Mouse (Mus musculus): ENCODE results near the gene Slco4c1. TPM values are rescaled to one million over a fixed set of nuclear protein-coding genes. Genes with fewer than 3 reads are reported as not detected.
A peak's percentile ranks its signal among the peaks of the same experiment; 100 is the strongest.

Slco4c1 gene
- 0.31 and 0.52 TPM in 2 replicates for polyA plus RNA-seq (2014; fragmentation: Nextera tagmentation; extraction: Ambion mirVana)

DNA sequence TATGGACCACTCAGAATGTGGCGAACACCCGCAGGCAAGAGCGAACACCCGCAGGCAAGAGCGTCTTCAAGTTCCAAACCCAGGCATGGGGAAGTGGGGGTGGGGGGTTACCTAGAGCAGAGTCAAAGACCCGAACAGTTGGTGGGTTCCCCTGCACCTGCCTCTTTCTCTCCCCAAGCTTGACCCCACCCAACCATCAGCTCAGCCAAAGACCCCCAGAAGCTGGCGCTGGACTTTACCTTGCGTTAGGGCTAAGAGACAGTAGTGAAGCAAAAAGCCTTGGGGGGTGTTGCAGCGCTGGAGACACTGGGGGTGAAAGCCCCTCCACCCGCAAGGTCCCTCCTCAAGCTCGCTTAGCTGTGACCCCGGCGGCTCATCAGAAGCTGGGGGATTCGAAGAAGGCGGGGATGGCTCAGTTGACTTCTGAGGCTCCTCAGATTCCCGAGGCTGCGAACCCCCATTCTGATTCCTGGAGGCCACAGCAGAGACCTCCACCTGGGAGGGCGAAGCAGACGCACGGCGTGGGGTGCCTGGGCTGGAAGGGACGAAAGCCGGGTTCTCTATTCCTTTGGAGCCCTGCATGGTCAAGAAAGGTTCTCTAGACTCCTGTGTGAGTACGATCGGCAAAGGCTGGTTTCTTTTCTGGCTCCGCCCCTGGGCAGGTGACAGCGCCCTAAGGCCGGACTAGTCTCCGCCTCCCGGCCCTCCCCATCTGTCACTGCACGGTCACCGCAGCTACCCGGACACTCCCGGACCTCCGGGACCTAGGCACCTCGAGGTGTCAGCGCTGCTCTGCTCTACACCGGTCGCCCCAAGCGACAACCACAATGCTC lies at the start of gene Slco4c1:
TSS of gene Slco4c1 (minus strand) at position 644 of the 833 bp plus-strand sequence.
- H3K4me3 ChIP-seq (ENCODE audit: low read depth, low read length), result peak within 1 kb of the TSS; percentile 41
- H3K9ac ChIP-seq (replicated peaks; ENCODE audit: low read length), result peak within 1 kb of the TSS; percentile 5; the same call in 1 of the 2 replicates
- DNase-seq (ENCODE audit: low spot score), result peak; percentile 8
- H3K9me3 ChIP-seq (replicated peaks; ENCODE audit: control insufficient read depth, low read length), result no peaks in the 10 kb centered on the region
- H3K4me2 ChIP-seq (ENCODE audit: low read depth, low read length), result peak within 1 kb of the TSS; percentile 85
- peaks cover 2% of the 10 kb centered on the region; the same call in 1 of the 2 replicates for H3K4me1 ChIP-seq (ENCODE audit: control insufficient read depth, insufficient read depth, low read length)
- 1% methylated on average over 40 of the region's 40 CpGs for WGBS
- ATAC-seq (replicated peaks; ENCODE audit: insufficient number of reproducible peaks, low FRiP score, low TSS enrichment, low read depth), result peak; percentile 84
- no peak within 1 kb of the TSS for H3K27ac ChIP-seq (replicated peaks; ENCODE audit: low read depth, low read length)
- no peaks in the 10 kb centered on the region for H3K36me3 ChIP-seq (replicated peaks; ENCODE audit: control insufficient read depth, insufficient read depth, low read depth, low read length)
- peaks cover 4% of the 10 kb centered on the region; the same call in 1 of the 2 replicates for H3K27me3 ChIP-seq (ENCODE audit: control insufficient read depth, insufficient read depth, low read length)

DNA sequence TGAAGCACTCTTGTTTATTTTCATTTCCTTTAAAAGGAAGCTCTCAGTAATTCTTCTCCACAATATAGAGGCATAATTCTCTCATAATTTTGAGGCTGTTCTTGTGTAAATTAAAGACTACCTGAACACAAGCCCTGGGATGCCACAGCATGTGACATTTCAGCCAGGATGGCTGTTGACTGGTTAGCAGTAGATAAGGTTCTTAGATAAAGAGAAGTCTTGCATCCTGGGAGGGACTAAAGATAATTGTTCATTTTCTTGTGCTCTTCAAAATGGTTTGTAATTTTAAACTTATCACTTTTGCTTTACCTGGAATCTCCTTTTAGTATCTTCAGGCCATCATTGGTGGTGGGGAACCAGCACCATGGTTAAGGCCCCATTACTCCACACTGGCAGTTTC lies 45.4 kb upstream of the Slco4c1 start:
- H3K36me3 ChIP-seq (replicated peaks; ENCODE audit: control insufficient read depth, insufficient read depth, low read depth, low read length), result no peaks in the 10 kb centered on the region
- H3K27ac ChIP-seq (replicated peaks; ENCODE audit: low read depth, low read length), result no peak overlapping the region
- no peaks in the 10 kb centered on the region for H3K4me1 ChIP-seq (ENCODE audit: control insufficient read depth, insufficient read depth, low read length)
- no peak overlapping the region for H3K4me3 ChIP-seq (ENCODE audit: low read depth, low read length)
- no peak overlapping the region for H3K9ac ChIP-seq (replicated peaks; ENCODE audit: low read length)
- H3K4me2 ChIP-seq (ENCODE audit: low read depth, low read length), result no peak overlapping the region
- no peaks in the 10 kb centered on the region for H3K9me3 ChIP-seq (replicated peaks; ENCODE audit: control insufficient read depth, low read length)
- H3K27me3 ChIP-seq (ENCODE audit: control insufficient read depth, insufficient read depth, low read length), result no peaks in the 10 kb centered on the region
- ATAC-seq (replicated peaks; ENCODE audit: insufficient number of reproducible peaks, low FRiP score, low TSS enrichment, low read depth) (no peak), DNase-seq (ENCODE audit: low spot score) (no peak)

DNA sequence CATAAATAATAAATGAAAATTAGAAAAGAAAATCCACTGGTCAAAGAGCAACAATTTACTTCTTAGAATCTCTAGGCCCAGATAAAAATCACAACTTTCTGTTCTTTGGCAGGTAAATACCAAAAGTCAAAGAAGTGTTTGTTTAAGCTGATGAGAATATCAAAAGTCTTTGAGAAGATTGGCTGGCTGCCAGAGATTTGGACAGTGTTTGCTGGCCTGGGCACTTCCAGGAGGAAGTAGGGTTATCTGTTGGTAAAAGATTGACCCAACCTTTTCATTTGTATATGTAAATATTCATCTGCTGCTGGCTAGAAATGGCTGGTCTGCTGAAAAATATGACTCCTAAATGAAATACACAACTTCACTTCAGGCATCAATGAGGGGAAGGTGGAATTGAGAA lies 11.8 kb upstream of the Slco4c1 start:
- Histone ChIP-seq H3K4me2 (ENCODE audit: low read depth, low read length) (no peak overlapping the region), H3K27me3 (ENCODE audit: control insufficient read depth, insufficient read depth, low read length) (no peaks in the 10 kb centered on the region), H3K9me3 (replicated peaks; ENCODE audit: control insufficient read depth, low read length) (no peaks in the 10 kb centered on the region), H3K36me3 (replicated peaks; ENCODE audit: control insufficient read depth, insufficient read depth, low read depth, low read length) (no peaks in the 10 kb centered on the region), H3K27ac (replicated peaks; ENCODE audit: low read depth, low read length) (no peak overlapping the region), H3K4me1 (ENCODE audit: control insufficient read depth, insufficient read depth, low read length) (no peaks in the 10 kb centered on the region), H3K4me3 (ENCODE audit: low read depth, low read length) (no peak overlapping the region), H3K9ac (replicated peaks; ENCODE audit: low read length) (no peak overlapping the region)
- ATAC-seq (replicated peaks; ENCODE audit: insufficient number of reproducible peaks, low FRiP score, low TSS enrichment, low read depth) (no peak), DNase-seq (ENCODE audit: low spot score) (no peak)

DNA sequence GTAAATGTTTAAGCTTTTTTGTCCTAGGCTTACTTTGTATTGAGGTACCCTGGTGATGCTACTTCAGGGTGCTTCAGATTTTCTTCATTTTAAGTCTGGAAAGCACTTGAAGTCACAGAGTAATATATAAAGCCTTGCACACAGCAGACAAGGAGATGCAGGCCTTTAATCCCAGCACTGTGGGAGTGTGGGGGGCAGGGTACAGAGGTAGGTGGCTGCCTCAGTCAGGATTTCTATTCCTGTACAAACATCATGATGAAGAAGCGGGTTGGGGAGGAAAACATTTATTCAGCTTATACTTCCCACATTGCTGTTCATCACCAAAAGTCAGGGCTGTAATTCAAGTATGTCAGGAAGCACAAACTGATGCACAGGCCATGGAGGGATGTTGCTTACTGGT lies 6.6 kb upstream of the Slco4c1 start:
- 84% methylated on average over 1 of the region's 1 CpGs for WGBS

DNA sequence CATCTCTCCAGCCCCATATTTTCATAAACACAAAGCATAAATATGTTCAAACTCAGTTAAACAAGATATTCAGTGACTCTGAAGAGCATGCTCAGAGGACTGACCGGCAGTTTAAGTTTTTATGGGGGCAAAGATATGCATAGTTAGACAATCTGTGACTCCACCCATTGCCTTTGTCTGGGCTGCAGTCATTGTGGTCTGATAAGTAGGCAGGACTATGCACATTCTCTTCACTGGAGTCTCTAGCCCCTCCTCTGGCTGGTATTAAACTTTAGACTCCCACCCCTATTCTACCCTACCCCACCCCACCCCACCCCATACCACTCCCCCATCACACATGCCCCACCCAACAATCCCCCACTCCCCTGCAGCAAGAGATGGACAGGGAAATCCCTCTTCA lies 4.1 kb upstream of the Slco4c1 start:
- ATAC-seq (replicated peaks; ENCODE audit: insufficient number of reproducible peaks, low FRiP score, low TSS enrichment, low read depth) (no peak), DNase-seq (ENCODE audit: low spot score) (no peak)
- no peak overlapping the region for H3K4me3 ChIP-seq (ENCODE audit: low read depth, low read length)
- no peaks in the 10 kb centered on the region for H3K9me3 ChIP-seq (replicated peaks; ENCODE audit: control insufficient read depth, low read length)
- no peaks in the 10 kb centered on the region for H3K36me3 ChIP-seq (replicated peaks; ENCODE audit: control insufficient read depth, insufficient read depth, low read depth, low read length)
- H3K9ac ChIP-seq (replicated peaks; ENCODE audit: low read length), result no peak overlapping the region
- no peak overlapping the region for H3K4me2 ChIP-seq (ENCODE audit: low read depth, low read length)
- peaks cover 2% of the 10 kb centered on the region; the same call in 1 of the 2 replicates for H3K4me1 ChIP-seq (ENCODE audit: control insufficient read depth, insufficient read depth, low read length)
- WGBS, result 86% methylated on average over 1 of the region's 1 CpGs
- H3K27ac ChIP-seq (replicated peaks; ENCODE audit: low read depth, low read length), result no peak overlapping the region
- H3K27me3 ChIP-seq (ENCODE audit: control insufficient read depth, insufficient read depth, low read length), result peaks cover 4% of the 10 kb centered on the region; the same call in 1 of the 2 replicates

More for the DNA sequence above, 6.6 kb upstream of the Slco4c1 start:
- no peaks in the 10 kb centered on the region for H3K36me3 ChIP-seq (replicated peaks; ENCODE audit: control insufficient read depth, insufficient read depth, low read depth, low read length)
- no peak overlapping the region for H3K9ac ChIP-seq (replicated peaks; ENCODE audit: low read length)
- no peak overlapping the region for H3K4me2 ChIP-seq (ENCODE audit: low read depth, low read length)
- no peaks in the 10 kb centered on the region for H3K9me3 ChIP-seq (replicated peaks; ENCODE audit: control insufficient read depth, low read length)
- no peak overlapping the region for H3K4me3 ChIP-seq (ENCODE audit: low read depth, low read length)
- no peaks in the 10 kb centered on the region for H3K27me3 ChIP-seq (ENCODE audit: control insufficient read depth, insufficient read depth, low read length)
- no peak overlapping the region for H3K27ac ChIP-seq (replicated peaks; ENCODE audit: low read depth, low read length)
- no peak for DNase-seq (ENCODE audit: low spot score)
- no peak for ATAC-seq (replicated peaks; ENCODE audit: insufficient number of reproducible peaks, low FRiP score, low TSS enrichment, low read depth)
- H3K4me1 ChIP-seq (ENCODE audit: control insufficient read depth, insufficient read depth, low read length), result no peaks in the 10 kb centered on the region

DNA sequence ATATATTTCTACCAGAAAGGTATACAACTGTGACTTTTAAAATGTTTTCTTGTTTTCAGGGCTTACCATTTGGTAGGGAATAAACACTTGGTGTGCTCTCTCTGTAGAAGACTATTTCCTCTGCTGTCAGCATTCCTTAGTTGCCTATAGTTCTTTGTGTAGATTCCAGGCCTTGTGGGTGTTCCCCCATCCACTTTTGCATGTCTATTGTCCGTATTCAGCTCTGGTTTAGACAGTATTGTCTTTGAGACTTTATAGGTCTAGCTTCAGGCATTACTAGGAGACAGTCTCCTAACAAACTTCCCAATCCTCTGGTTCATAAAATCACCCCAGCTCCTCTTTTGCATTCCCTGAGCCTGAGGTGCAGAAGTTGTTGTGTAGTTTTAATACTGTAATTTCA lies 2.7 kb upstream of the Slco4c1 start:
- ATAC-seq (replicated peaks; ENCODE audit: insufficient number of reproducible peaks, low FRiP score, low TSS enrichment, low read depth), result no peak
- 56% methylated on average over 1 of the region's 1 CpGs for WGBS
- no peak overlapping the region for H3K4me2 ChIP-seq (ENCODE audit: low read depth, low read length)
- H3K9ac ChIP-seq (replicated peaks; ENCODE audit: low read length), result no peak overlapping the region
- no peaks in the 10 kb centered on the region for H3K9me3 ChIP-seq (replicated peaks; ENCODE audit: control insufficient read depth, low read length)
- no peak overlapping the region for H3K27ac ChIP-seq (replicated peaks; ENCODE audit: low read depth, low read length)
- DNase-seq (ENCODE audit: low spot score), result no peak
- H3K4me3 ChIP-seq (ENCODE audit: low read depth, low read length), result no peak overlapping the region
- H3K27me3 ChIP-seq (ENCODE audit: control insufficient read depth, insufficient read depth, low read length), result peaks cover 4% of the 10 kb centered on the region; the same call in 1 of the 2 replicates
- peaks cover 2% of the 10 kb centered on the region; the same call in 1 of the 2 replicates for H3K4me1 ChIP-seq (ENCODE audit: control insufficient read depth, insufficient read depth, low read length)
- no peaks in the 10 kb centered on the region for H3K36me3 ChIP-seq (replicated peaks; ENCODE audit: control insufficient read depth, insufficient read depth, low read depth, low read length)

DNA sequence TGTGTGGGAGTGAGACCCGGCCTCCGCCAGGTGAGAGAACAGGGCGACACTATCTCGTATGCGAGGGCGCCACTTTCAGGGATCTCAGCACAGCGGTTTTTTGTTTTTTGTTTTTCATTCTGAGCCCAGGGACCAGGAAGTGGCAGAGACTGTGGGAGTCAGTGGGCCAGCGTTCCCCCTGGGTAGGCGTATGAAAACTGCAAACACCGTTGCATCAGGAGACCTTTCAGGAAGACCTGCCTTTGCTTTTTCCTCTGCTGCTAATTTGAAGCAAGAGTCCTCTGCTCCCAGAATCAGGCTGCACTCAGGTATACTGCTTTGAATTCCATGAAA lies 356 bp upstream of the Slco4c1 start:
- no peak overlapping the region for H3K9ac ChIP-seq (replicated peaks; ENCODE audit: low read length)
- 2% methylated on average over 10 of the region's 10 CpGs for WGBS
- H3K4me3 ChIP-seq (ENCODE audit: low read depth, low read length), result peak overlapping the region; percentile 41
- H3K9me3 ChIP-seq (replicated peaks; ENCODE audit: control insufficient read depth, low read length), result no peaks in the 10 kb centered on the region
- peak overlapping the region; percentile 85 for H3K4me2 ChIP-seq (ENCODE audit: low read depth, low read length)
- H3K36me3 ChIP-seq (replicated peaks; ENCODE audit: control insufficient read depth, insufficient read depth, low read depth, low read length), result no peaks in the 10 kb centered on the region
- no peak overlapping the region for H3K27ac ChIP-seq (replicated peaks; ENCODE audit: low read depth, low read length)
- ATAC-seq (replicated peaks; ENCODE audit: insufficient number of reproducible peaks, low FRiP score, low TSS enrichment, low read depth) (no peak), DNase-seq (ENCODE audit: low spot score) (no peak)
- peaks cover 2% of the 10 kb centered on the region; the same call in 1 of the 2 replicates for H3K4me1 ChIP-seq (ENCODE audit: control insufficient read depth, insufficient read depth, low read length)
- H3K27me3 ChIP-seq (ENCODE audit: control insufficient read depth, insufficient read depth, low read length), result peaks cover 4% of the 10 kb centered on the region; the same call in 1 of the 2 replicates

DNA sequence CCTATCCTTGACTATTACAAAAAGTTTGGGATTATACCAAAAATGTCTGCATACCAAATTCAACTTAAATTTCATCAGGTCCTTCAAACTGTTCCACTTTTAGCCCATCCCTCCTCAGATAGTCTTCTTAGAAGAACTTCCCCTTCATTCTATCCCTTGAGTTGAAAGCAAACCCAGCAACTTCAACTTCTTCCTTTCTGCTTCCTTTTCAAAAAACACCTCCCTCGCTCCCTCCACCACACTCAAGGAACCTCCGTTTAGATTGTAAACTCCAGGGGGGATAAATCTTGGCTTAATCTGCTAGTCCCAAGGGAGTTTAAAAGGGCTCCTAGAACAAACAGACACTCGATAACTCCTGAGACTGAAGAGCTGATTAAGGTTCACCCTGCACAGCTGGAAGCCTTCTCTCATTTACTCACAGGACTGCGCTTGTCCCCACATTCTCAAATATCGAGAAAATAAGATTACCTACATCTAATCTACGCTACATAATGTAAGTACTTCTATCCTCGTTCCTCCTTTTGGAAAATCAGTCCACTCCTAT lies 1.1 kb downstream of the Slco4c1 start:
- Histone ChIP-seq H3K4me2 (ENCODE audit: low read depth, low read length) (no peak overlapping the region), H3K4me1 (ENCODE audit: control insufficient read depth, insufficient read depth, low read length) (peaks cover 2% of the 10 kb centered on the region; the same call in 1 of the 2 replicates), H3K27me3 (ENCODE audit: control insufficient read depth, insufficient read depth, low read length) (peaks cover 4% of the 10 kb centered on the region; the same call in 1 of the 2 replicates), H3K36me3 (replicated peaks; ENCODE audit: control insufficient read depth, insufficient read depth, low read depth, low read length) (no peaks in the 10 kb centered on the region), H3K9ac (replicated peaks; ENCODE audit: low read length) (no peak overlapping the region), H3K27ac (replicated peaks; ENCODE audit: low read depth, low read length) (no peak overlapping the region), H3K9me3 (replicated peaks; ENCODE audit: control insufficient read depth, low read length) (no peaks in the 10 kb centered on the region), H3K4me3 (ENCODE audit: low read depth, low read length) (no peak overlapping the region)
- DNase-seq (ENCODE audit: low spot score) (no peak), ATAC-seq (replicated peaks; ENCODE audit: insufficient number of reproducible peaks, low FRiP score, low TSS enrichment, low read depth) (no peak)
- 3% methylated on average over 7 of the region's 7 CpGs for WGBS
